Mouse (Mus musculus): ENCODE results near the gene Mertk. TPM values are rescaled to one million over a fixed set of nuclear protein-coding genes. Genes with fewer than 3 reads are reported as not detected.

Mertk gene
- polyA plus RNA-seq, 1 experiment: 2.2 TPM

DNA sequence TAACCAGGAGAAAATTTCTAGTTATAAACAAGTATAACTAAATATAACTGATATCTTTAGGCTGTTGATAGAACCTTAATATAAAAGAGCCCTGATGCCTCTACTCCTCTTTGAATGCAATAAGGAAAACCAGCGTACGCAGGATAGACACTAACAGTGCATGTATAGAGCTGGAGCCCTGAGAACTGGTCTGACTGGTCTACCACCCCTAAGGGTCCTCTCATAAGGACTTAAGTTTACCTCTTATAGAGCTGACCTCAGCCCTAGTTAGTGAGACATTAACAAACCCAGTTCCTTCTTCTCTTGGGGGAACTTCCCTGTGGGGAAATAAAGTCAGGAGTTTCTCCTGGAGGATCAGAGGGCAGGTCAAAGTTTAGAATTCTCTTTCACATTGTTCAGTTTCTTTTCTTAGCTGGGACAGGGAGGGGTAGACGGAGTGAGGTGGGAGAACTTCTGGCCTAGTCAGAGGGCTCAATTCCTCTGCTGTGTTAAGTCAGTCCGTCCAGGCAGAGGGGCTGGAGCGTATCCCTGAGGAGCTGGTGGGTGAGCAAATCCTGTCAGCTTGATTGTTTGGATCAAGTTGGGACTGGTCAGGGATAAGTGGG, 23.5 kb downstream of the Mertk start:
- no peaks in the 10 kb centered on the region; the same call in 1 of the 2 replicates for H3K4me1 ChIP-seq (ENCODE audit: control insufficient read depth, insufficient read depth, low read length)
- no peak overlapping the region for H3K4me3 ChIP-seq (ENCODE audit: control insufficient read depth, low read depth, low read length)
- H3K27ac ChIP-seq (ENCODE audit: control insufficient read depth, insufficient read depth, low read depth, low read length): no peak overlapping the region
- no peaks in the 10 kb centered on the region for H3K27me3 ChIP-seq (ENCODE audit: control insufficient read depth, insufficient read depth, low read length)
- H3K36me3 ChIP-seq (ENCODE audit: control insufficient read depth, insufficient read depth, low read length): no peaks in the 10 kb centered on the region
- TF ChIP-seq CTCF (IDR thresholded peaks at IDR 0.05; ENCODE audit: control insufficient read depth, insufficient read depth, insufficient replicate concordance, low read depth, low read length) (no peak), POLR2A (IDR thresholded peaks at IDR 0.05; ENCODE audit: control insufficient read depth, low read depth, low read length) (no peak)

DNA sequence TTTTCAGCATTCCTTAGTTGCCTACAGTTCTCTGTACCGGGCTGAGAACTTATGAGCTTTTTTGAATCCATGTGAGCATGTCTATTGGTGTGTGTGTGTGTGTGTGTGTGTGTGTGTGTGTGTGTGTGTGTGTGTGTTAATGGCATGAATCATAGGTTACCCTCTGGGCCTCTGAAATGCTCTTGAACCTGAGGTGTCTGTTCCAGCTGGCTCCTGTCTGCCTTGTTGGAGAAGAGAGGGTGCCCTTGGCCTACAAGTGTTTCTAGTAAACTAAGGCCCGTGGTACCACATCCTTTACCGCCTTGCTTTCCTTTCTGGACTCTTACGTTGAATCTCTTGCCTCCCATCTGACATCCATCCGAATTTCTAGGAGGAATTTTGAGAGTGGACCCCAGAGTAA, 27.3 kb downstream of the Mertk start:
- Histone ChIP-seq H3K27ac (ENCODE audit: control insufficient read depth, insufficient read depth, low read depth, low read length) (no peak overlapping the region), H3K36me3 (ENCODE audit: control insufficient read depth, insufficient read depth, low read length) (no peaks in the 10 kb centered on the region)
- no peak for TF ChIP-seq CTCF (IDR thresholded peaks at IDR 0.05; ENCODE audit: control insufficient read depth, insufficient read depth, insufficient replicate concordance, low read depth, low read length)
- no peak for TF ChIP-seq POLR2A (IDR thresholded peaks at IDR 0.05; ENCODE audit: control insufficient read depth, low read depth, low read length)

DNA sequence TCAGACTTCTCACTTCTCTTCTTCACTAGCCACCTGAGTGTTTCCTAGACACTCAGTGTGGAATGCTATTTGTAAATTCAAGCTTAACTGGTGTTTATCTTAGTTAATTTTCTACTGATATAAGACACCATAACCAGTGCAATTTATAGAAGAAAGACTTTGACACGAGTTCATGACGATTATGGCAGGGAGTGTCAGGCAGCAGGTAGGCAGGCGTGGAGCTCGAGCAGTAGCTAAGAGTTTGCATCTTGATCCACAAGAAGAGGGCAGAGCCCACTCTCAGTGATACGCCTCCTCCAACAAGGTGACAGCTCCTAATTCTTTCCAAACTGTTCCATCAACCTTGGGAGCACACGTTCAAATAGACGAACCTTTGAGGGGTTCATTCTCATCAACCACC, 27.9 kb downstream of the Mertk start:
- TF ChIP-seq CTCF (IDR thresholded peaks at IDR 0.05; ENCODE audit: control insufficient read depth, insufficient read depth, insufficient replicate concordance, low read depth, low read length): no peak
- no peak for TF ChIP-seq POLR2A (IDR thresholded peaks at IDR 0.05; ENCODE audit: control insufficient read depth, low read depth, low read length)
- Histone ChIP-seq H3K36me3 (ENCODE audit: control insufficient read depth, insufficient read depth, low read length) (no peaks in the 10 kb centered on the region), H3K27me3 (ENCODE audit: control insufficient read depth, insufficient read depth, low read length) (no peaks in the 10 kb centered on the region), H3K27ac (ENCODE audit: control insufficient read depth, insufficient read depth, low read depth, low read length) (no peak overlapping the region), H3K4me1 (ENCODE audit: control insufficient read depth, insufficient read depth, low read length) (no peaks in the 10 kb centered on the region), H3K4me3 (ENCODE audit: control insufficient read depth, low read depth, low read length) (no peak overlapping the region)

More for the DNA sequence above, 27.3 kb downstream of the Mertk start:
- no peak overlapping the region for H3K4me3 ChIP-seq (ENCODE audit: control insufficient read depth, low read depth, low read length)
- no peaks in the 10 kb centered on the region for H3K4me1 ChIP-seq (ENCODE audit: control insufficient read depth, insufficient read depth, low read length)
- H3K27me3 ChIP-seq (ENCODE audit: control insufficient read depth, insufficient read depth, low read length): no peaks in the 10 kb centered on the region

DNA sequence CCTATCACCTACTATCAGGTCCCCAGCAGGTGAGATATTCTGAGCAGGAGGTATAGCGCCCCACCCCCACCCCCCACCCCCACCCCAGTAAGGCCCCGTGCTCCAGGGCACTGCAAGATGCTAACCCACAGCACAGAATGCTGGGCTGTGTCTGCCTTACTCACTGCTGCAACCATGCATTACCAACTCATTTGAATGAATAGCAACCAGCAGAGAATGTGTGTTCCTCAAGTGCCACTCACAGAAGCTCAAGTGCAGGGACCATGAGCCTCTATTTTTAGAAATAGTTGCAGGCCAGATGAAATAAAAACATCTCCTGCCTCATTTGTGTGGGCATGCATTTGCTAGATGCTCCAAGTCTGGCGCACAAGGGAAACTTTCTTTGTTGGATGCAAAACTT, 28.8 kb downstream of the Mertk start:
- Histone ChIP-seq H3K27ac (ENCODE audit: control insufficient read depth, insufficient read depth, low read depth, low read length) (no peak overlapping the region), H3K27me3 (ENCODE audit: control insufficient read depth, insufficient read depth, low read length) (no peaks in the 10 kb centered on the region), H3K4me3 (ENCODE audit: control insufficient read depth, low read depth, low read length) (no peak overlapping the region), H3K36me3 (ENCODE audit: control insufficient read depth, insufficient read depth, low read length) (no peaks in the 10 kb centered on the region), H3K4me1 (ENCODE audit: control insufficient read depth, insufficient read depth, low read length) (no peaks in the 10 kb centered on the region)
- no peak for TF ChIP-seq CTCF (IDR thresholded peaks at IDR 0.05; ENCODE audit: control insufficient read depth, insufficient read depth, insufficient replicate concordance, low read depth, low read length)
- no peak for TF ChIP-seq POLR2A (IDR thresholded peaks at IDR 0.05; ENCODE audit: control insufficient read depth, low read depth, low read length)

DNA sequence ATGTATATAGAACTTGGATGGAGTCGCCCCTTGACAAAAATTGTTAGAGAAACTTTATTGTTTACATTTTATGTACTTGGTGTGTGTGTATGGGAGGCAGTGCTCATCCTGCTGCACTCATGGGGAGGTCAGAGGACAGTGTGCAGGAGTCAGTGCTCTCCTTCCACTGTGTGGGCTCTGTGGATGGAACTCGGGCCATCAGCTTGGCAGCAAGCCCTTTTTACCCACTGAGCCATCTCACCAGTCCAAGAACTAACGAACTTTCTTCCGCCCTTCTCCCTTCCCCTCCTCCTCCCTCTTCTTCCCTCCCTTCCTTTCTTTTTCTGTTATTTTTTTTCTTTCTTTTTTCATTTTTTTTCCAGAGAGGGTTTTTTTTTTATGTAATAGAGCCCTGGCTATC, 29.3 kb downstream of the Mertk start:
- TF ChIP-seq CTCF (IDR thresholded peaks at IDR 0.05; ENCODE audit: control insufficient read depth, insufficient read depth, insufficient replicate concordance, low read depth, low read length): no peak
- TF ChIP-seq POLR2A (IDR thresholded peaks at IDR 0.05; ENCODE audit: control insufficient read depth, low read depth, low read length): no peak
- H3K4me1 ChIP-seq (ENCODE audit: control insufficient read depth, insufficient read depth, low read length): no peaks in the 10 kb centered on the region
- H3K4me3 ChIP-seq (ENCODE audit: control insufficient read depth, low read depth, low read length): no peak overlapping the region
- no peaks in the 10 kb centered on the region for H3K36me3 ChIP-seq (ENCODE audit: control insufficient read depth, insufficient read depth, low read length)
- no peaks in the 10 kb centered on the region for H3K27me3 ChIP-seq (ENCODE audit: control insufficient read depth, insufficient read depth, low read length)
- no peak overlapping the region for H3K27ac ChIP-seq (ENCODE audit: control insufficient read depth, insufficient read depth, low read depth, low read length)

DNA sequence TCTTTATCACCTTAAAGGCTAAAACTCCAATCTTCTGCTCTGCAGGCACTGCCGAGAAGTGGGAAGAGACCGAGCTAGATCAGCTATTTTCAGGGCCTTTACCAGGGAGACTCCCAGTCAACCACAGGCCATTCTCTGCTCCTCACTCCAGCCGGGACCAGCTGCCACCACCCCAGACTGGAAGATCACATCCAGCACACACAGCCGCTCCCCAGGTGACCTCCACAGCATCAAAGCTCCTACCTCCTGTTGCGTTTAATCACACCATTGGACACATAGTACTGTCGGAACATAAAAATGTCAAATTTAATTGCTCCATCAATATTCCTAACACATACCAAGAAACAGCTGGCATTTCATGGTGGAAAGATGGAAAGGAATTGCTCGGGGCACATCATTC, 30.4 kb downstream of the Mertk start:
- H3K27ac ChIP-seq (ENCODE audit: control insufficient read depth, insufficient read depth, low read depth, low read length): no peak overlapping the region
- TF ChIP-seq CTCF (IDR thresholded peaks at IDR 0.05; ENCODE audit: control insufficient read depth, insufficient read depth, insufficient replicate concordance, low read depth, low read length) (no peak), POLR2A (IDR thresholded peaks at IDR 0.05; ENCODE audit: control insufficient read depth, low read depth, low read length) (no peak)
- H3K4me3 ChIP-seq (ENCODE audit: control insufficient read depth, low read depth, low read length): no peak overlapping the region

DNA sequence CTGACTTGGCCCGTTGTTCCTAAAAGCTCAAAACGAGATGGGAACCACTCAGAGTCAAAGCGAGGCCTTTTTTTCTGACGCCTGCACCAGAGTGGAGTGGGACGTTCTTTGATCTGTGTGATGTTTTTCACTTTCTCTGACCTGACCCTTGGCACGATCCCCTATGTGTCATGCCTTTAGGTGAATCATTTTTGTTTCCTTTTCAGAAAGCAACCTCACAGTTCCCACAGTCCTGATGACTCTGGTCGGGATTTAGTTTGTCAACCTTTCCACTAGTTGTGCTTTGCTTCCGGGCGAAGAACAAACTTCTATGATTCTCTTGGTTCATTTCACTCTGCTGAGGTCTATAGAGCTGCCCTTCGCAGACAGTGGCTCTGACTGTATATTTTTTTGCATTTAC, 32.8 kb downstream of the Mertk start:
- no peaks in the 10 kb centered on the region for H3K4me1 ChIP-seq (ENCODE audit: control insufficient read depth, insufficient read depth, low read length)
- H3K27me3 ChIP-seq (ENCODE audit: control insufficient read depth, insufficient read depth, low read length): no peaks in the 10 kb centered on the region
- H3K27ac ChIP-seq (ENCODE audit: control insufficient read depth, insufficient read depth, low read depth, low read length): no peak overlapping the region
- H3K4me3 ChIP-seq (ENCODE audit: control insufficient read depth, low read depth, low read length): no peak overlapping the region
- no peaks in the 10 kb centered on the region for H3K36me3 ChIP-seq (ENCODE audit: control insufficient read depth, insufficient read depth, low read length)
- TF ChIP-seq CTCF (IDR thresholded peaks at IDR 0.05; ENCODE audit: control insufficient read depth, insufficient read depth, insufficient replicate concordance, low read depth, low read length): no peak
- no peak for TF ChIP-seq POLR2A (IDR thresholded peaks at IDR 0.05; ENCODE audit: control insufficient read depth, low read depth, low read length)

More for the DNA sequence above, 30.4 kb downstream of the Mertk start:
- H3K4me1 ChIP-seq (ENCODE audit: control insufficient read depth, insufficient read depth, low read length): no peaks in the 10 kb centered on the region
- no peaks in the 10 kb centered on the region for H3K36me3 ChIP-seq (ENCODE audit: control insufficient read depth, insufficient read depth, low read length)
- H3K27me3 ChIP-seq (ENCODE audit: control insufficient read depth, insufficient read depth, low read length): no peaks in the 10 kb centered on the region
